Mouse (Mus musculus) Muller cell, postnatal 12 days (primary cell): ENCODE measurements at regions not wholly inside any gene's neighbourhood (a gene's known extent, or its start where the extent isn't known, plus 50 kb on each side); places are given as distances from the start of the nearest gene placed in this dataset.
"Not testable (repeated sequence)": the region's sequence is repeated elsewhere in the genome, so short reads cannot be mapped to it uniquely, and the experiment has no call there.

Experiments
- DNase-seq: peaks from one replicate; pipeline ENCODE4 v3.0.0-alpha.2; 2015; ENCODE audit errors: inconsistent ontology term

DNA sequence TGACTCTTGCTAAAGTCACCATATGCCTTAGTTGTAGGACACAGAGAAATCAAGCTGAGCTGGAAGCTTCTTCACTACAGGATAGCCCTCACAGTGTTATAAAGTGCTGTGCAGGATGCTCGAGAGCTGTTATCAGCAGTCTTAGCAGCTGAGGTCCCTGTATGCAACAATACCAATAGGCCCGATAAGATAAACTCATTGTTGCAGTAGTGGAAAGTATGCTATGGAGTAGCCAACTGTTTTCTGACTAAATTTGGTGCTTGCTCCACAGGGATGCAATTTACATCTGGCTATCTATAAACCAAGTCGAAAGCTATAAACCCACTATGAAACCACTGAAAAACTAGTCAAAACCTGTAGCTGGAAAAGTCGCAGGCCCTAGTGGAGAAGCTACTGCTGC lies 715.3 kb upstream of the Diaph2 start:
- no peak for DNase-seq

DNA sequence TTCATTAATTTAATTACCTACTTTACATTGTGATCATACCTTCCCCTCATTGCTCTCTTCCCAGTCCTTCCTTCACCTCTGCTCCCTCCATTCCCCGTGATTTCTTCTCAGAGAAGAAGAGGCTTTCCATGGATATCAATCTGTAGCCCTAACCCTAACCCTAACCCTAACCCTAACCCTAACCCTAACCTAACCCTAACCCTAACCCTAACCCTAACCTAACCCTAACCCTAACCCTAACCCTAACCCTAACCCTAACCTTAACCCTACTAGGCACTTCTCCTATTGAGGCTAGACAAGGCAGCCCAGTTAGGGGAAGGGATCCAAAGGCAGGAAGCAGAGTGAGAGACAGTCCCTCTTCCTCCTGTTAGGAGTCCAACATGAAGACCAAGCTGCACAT lies 693.1 kb upstream of the Diaph2 start:
- DNase-seq: not testable (repeated sequence)

DNA sequence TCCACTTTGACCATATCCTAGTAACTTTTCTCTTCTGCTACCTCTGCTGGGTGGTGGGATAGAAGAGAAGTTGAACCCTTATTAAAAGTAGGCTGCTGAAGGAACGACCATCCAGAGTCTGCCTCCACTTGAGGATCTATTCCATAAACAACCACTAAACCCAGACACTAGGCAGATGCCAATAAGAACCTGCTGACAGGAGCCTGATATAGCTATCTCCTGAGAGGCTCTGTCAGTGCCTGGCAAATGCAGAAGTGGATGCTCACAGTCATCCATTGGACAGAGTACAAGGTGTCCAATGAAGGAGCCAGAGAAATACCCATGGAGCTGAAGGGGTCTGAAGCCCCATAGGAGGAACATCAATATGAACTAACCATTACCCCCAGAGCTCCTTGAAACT lies 653.7 kb upstream of the Diaph2 start:
- not testable (repeated sequence) for DNase-seq

DNA sequence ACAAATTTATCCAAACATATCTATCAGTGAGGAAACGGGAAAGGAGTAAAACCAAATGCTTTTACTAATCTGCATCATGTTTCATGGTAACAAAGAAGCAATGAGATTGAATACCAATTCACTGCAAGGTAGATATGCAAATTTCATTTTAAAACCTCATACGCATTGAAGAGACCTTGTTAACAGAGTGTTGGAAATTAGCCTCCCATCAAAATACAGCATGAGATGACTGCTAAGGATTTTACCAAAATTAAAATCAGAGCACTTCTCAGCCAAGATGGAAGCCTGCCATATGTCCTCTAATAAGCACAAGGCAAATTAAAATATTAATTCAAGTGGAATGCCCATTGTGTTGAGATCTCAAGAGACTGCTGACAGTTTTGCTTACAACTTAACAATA lies 651.2 kb upstream of the Diaph2 start:
- DNase-seq: peak; percentile 31

GRCm38 (mm10) chrX:129102285-129102684 lies 647.3 kb upstream of the Diaph2 start:
- no peak for DNase-seq

- no peak for DNase-seq
Measured at GRCm38 (mm10) chrX:129103239-129103638, 646.3 kb upstream of the Diaph2 start.
